Mouse (Mus musculus): ENCODE measurements around the gene Lim2. TPM values are rescaled to one million over a fixed set of nuclear protein-coding genes. Genes with fewer than 3 reads are reported as not detected.

The Lim2 gene
- polyA plus RNA-seq, 1 experiment from 2014 or later = not detected

- H3K4me3 ChIP-seq = no peak overlapping the region
- no peaks in the 10 kb centered on the region for H3K27me3 ChIP-seq
- ATAC-seq (ENCODE audit: low FRiP score, low read depth) = no peak
- no peaks in the 10 kb centered on the region for H3K36me3 ChIP-seq
- no peak overlapping the region for H3K27ac ChIP-seq
- H3K4me2 ChIP-seq (replicated peaks) = no peak overlapping the region
- 62% methylated on average over 4 of the region's 4 CpGs for WGBS
- H3K4me1 ChIP-seq = no peaks in the 10 kb centered on the region
- no peaks in the 10 kb centered on the region for H3K9me3 ChIP-seq
- H3K9ac ChIP-seq = no peak overlapping the region
Measured at GRCm38 (mm10) chr7:43429500-43429899, 2.0 kb downstream of the Lim2 start.

DNA sequence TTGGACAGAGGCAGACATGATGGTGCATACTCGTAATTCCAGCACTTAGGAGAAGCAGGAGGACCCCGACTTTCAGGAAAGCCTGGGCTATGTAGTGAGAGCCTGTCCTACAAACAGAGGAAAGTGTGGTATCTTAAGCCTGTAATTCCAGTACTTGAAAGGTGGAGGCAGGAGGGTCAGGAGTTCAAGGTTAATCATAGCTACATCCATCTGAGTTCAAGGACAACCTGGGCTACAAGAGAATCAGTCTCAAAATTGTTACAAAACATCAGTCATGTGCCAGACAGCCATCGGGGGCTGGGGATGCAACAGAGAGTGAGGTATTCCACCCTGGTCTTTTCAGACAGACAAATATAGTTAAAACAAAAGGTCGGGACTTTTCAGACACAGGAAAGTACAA lies 5.4 kb downstream of the Lim2 start:
- no peak for ATAC-seq (ENCODE audit: low FRiP score, low read depth)
- Histone ChIP-seq H3K4me2 (replicated peaks) (no peak overlapping the region), H3K9ac (no peak overlapping the region), H3K4me3 (no peak overlapping the region), H3K9me3 (no peaks in the 10 kb centered on the region), H3K27ac (no peak overlapping the region), H3K36me3 (no peaks in the 10 kb centered on the region), H3K4me1 (no peaks in the 10 kb centered on the region), H3K27me3 (no peaks in the 10 kb centered on the region)
- WGBS = 68% methylated on average over 4 of the region's 4 CpGs

GRCm38 (mm10) chr7:43434676-43435075 lies 7.2 kb downstream of the Lim2 start:
- H3K9ac ChIP-seq = no peak overlapping the region
- no peak for ATAC-seq (ENCODE audit: low FRiP score, low read depth)
- H3K4me2 ChIP-seq (replicated peaks) = no peak overlapping the region
- 0 out of 2 replicates have a peak, but pooled peaks cover 3% of the 10 kb centered on the region for H3K27me3 ChIP-seq
- no peak overlapping the region for H3K27ac ChIP-seq
- no peak overlapping the region for H3K4me3 ChIP-seq
- no peaks in the 10 kb centered on the region for H3K36me3 ChIP-seq
- 92% methylated on average over 5 of the region's 5 CpGs for WGBS
- H3K9me3 ChIP-seq = no peaks in the 10 kb centered on the region
- H3K4me1 ChIP-seq = no peaks in the 10 kb centered on the region

GRCm38 (mm10) chr7:43436341-43437255 lies 9.1 kb downstream of the Lim2 start, which contains the start of gene Nkg7:
Gene Nkg7, plus strand, starts transcription at chr7:43437073.
- H3K27ac ChIP-seq = no peak within 1 kb of the TSS
- no peak for ATAC-seq (ENCODE audit: low FRiP score, low read depth)
- H3K4me3 ChIP-seq = no peak within 1 kb of the TSS
- no peaks in the 10 kb centered on the region for H3K9me3 ChIP-seq
- no peak within 1 kb of the TSS for H3K9ac ChIP-seq
- H3K27me3 ChIP-seq = 0 out of 2 replicates have a peak, but pooled peaks cover 3% of the 10 kb centered on the region
- no peaks in the 10 kb centered on the region for H3K36me3 ChIP-seq
- no peak within 1 kb of the TSS for H3K4me2 ChIP-seq (replicated peaks)
- WGBS = 65% methylated on average over 10 of the region's 10 CpGs
- H3K4me1 ChIP-seq = no peaks in the 10 kb centered on the region

- no peak overlapping the region for H3K4me2 ChIP-seq (replicated peaks)
- H3K4me1 ChIP-seq = peaks cover 9% of the 10 kb centered on the region
- H3K27ac ChIP-seq = no peak overlapping the region
- no peak overlapping the region for H3K9ac ChIP-seq
- 0 out of 2 replicates have a peak, but pooled peaks cover 3% of the 10 kb centered on the region for H3K27me3 ChIP-seq
- no peaks in the 10 kb centered on the region for H3K9me3 ChIP-seq
- WGBS = 79% methylated on average over 4 of the region's 4 CpGs
- H3K4me3 ChIP-seq = no peak overlapping the region
- ATAC-seq (ENCODE audit: low FRiP score, low read depth) = no peak
- no peaks in the 10 kb centered on the region for H3K36me3 ChIP-seq
Measured at GRCm38 (mm10) chr7:43438611-43439010, 11.1 kb downstream of the Lim2 start.

DNA sequence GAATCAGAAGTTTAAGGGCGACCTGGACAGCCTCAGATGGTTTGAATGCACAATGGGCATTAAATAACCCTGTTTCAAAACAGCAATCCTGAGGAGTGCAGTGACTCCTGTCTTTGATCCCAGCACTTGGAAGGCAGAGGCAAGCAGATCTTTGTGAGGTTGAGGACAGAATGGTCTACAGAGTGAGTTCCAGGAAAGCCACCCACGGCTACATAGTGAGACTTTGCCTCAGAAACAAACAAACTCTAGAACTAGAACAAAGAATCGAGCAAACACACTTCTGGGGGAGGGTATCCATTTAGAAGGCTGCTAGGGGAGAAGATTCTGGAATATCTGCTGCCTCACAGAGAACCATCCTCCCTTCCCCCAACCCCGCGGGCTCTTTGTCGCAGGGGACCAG lies 13.0 kb downstream of the Lim2 start, which contains the start of gene Cldnd2:
Gene Cldnd2 (plus strand): TSS at position 301 of the 400 bp plus-strand sequence.
- H3K27ac ChIP-seq = no peak within 1 kb of the TSS
- H3K36me3 ChIP-seq = no peaks in the 10 kb centered on the region
- no peaks in the 10 kb centered on the region for H3K9me3 ChIP-seq
- H3K4me3 ChIP-seq = no peak within 1 kb of the TSS
- peaks cover 19% of the 10 kb centered on the region for H3K4me1 ChIP-seq
- no peak for ATAC-seq (ENCODE audit: low FRiP score, low read depth)
- H3K9ac ChIP-seq = no peak within 1 kb of the TSS
- H3K4me2 ChIP-seq (replicated peaks) = no peak within 1 kb of the TSS
- H3K27me3 ChIP-seq = 0 out of 2 replicates have a peak, but pooled peaks cover 3% of the 10 kb centered on the region
- 87% methylated on average over 6 of the region's 6 CpGs for WGBS

DNA sequence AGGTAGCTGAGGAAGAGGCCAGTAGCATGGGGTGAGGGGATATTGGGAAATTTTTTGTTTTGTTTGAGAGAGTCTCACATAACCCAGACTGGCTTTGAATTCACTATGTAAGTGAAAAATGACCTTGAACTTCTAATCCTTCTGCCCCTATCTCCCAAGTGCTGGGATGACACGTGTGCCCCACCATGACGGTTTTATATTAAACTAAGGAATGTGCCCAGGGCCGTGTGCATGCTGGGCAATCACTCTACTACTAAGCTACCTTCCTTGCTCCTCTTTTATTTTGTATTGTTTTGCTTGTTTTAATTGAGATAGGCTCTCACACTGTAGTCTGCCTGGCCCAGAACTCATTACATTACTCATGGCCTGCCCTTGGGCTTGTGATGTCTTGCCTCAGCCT lies 13.6 kb downstream of the Lim2 start:
- ATAC-seq (ENCODE audit: low FRiP score, low read depth) = no peak
- H3K4me1 ChIP-seq = peaks cover 19% of the 10 kb centered on the region
- 0 out of 2 replicates have a peak, but pooled peaks cover 3% of the 10 kb centered on the region for H3K27me3 ChIP-seq
- no peak overlapping the region for H3K27ac ChIP-seq
- H3K9ac ChIP-seq = no peak overlapping the region
- H3K36me3 ChIP-seq = no peaks in the 10 kb centered on the region
- H3K4me2 ChIP-seq (replicated peaks) = no peak overlapping the region
- no peak overlapping the region for H3K4me3 ChIP-seq
- no peaks in the 10 kb centered on the region for H3K9me3 ChIP-seq
- WGBS = 88% methylated on average over 3 of the region's 3 CpGs

DNA sequence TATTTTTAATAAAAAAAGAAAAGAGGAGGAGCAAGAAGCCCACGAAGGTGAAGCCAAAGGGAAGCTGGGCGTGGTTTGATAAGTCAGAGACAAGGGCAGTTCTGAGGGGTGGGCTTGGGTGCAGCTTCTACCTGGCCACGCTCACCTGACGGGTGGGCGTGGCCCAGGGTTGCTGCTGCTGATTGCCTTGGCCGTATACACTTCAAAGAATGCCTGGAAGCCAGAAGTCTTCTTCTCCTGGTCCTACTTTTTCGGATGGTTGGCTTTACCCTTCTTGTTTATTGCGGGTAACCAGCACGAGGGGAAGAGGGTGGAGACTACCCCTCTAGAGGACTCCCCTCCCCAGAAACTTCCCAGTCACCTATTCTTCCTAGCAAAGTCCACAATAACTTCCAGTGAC lies 15.2 kb downstream of the Lim2 start:
- Histone ChIP-seq H3K4me3 (peak overlapping the region; percentile 59), H3K9me3 (no peaks in the 10 kb centered on the region), H3K4me2 (replicated peaks) (peak overlapping the region; percentile 83), H3K27me3 (0 out of 2 replicates have a peak, but pooled peaks cover 3% of the 10 kb centered on the region), H3K4me1 (peaks cover 19% of the 10 kb centered on the region), H3K27ac (peak overlapping the region; percentile 96), H3K9ac (peak overlapping the region; percentile 72), H3K36me3 (no peaks in the 10 kb centered on the region)
- ATAC-seq (ENCODE audit: low FRiP score, low read depth) = no peak
- 16% methylated on average over 9 of the region's 9 CpGs for WGBS

DNA sequence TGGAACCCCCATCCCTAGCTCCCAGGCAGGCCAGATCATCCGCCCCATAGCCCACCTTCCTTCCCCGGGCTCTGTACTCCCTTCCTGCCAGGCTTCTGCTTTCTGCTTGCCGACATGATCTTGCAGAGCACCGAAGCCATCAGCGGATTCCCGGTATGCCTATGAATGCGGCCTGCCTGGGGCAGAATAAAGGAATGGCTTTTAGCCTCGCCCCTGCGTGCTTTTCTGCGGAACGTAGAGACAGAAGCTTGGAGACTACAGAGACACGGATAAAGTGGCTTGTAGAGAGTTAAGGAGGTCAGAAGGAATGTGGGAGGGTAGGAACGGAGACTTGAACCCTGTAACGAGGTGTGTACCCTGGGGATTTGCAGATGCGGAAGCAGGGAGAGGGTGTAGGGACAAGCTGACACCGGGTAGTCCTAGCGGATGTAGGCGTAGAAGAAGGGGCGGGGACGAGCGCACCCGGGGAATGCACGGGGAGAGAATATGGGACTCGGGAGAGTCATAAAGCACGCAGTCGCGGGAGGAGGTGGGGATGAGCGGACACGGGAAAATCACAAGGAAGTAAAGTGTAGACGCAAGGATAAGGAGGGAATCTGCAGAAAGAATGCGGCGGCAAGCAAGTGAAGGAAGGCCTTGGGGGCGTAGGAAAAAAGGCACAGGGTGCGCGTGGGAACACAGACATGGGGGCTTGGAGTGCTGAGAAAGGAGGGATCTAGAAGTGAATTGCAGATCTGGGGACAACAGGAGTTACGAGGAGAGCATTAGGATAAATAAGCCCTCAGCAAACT lies 15.9 kb downstream of the Lim2 start:
- peak overlapping the region; percentile 72 for H3K9ac ChIP-seq
- peak overlapping the region; percentile 59 for H3K4me3 ChIP-seq
- WGBS = 1% methylated on average over 36 of the region's 36 CpGs
- ATAC-seq (ENCODE audit: low FRiP score, low read depth) = peak; percentile 87
- H3K36me3 ChIP-seq = no peaks in the 10 kb centered on the region
- H3K4me2 ChIP-seq (replicated peaks) = peak overlapping the region; percentile 83
- no peaks in the 10 kb centered on the region for H3K9me3 ChIP-seq
- H3K27ac ChIP-seq = peak overlapping the region; percentile 96
- H3K4me1 ChIP-seq = peaks cover 19% of the 10 kb centered on the region
- 0 out of 2 replicates have a peak, but pooled peaks cover 3% of the 10 kb centered on the region for H3K27me3 ChIP-seq

GRCm38 (mm10) chr7:43443917-43444293 lies 16.4 kb downstream of the Lim2 start, which contains the start of the genes Etfb and Gm45233:
Gene Etfb, plus strand, starts transcription at chr7:43444083.
Gene Gm45233, plus strand, starts transcription at chr7:43444128.
- no peaks in the 10 kb centered on the region for H3K36me3 ChIP-seq
- no peaks in the 10 kb centered on the region for H3K9me3 ChIP-seq
- peak within 1 kb of the TSS; percentile 72 for H3K9ac ChIP-seq
- H3K4me1 ChIP-seq = peaks cover 19% of the 10 kb centered on the region
- 0 out of 2 replicates have a peak, but pooled peaks cover 3% of the 10 kb centered on the region for H3K27me3 ChIP-seq
- H3K27ac ChIP-seq = peak within 1 kb of the TSS; percentile 96
- ATAC-seq (ENCODE audit: low FRiP score, low read depth) = peak; percentile 97
- H3K4me3 ChIP-seq = peak within 1 kb of the TSS; percentile 59
- peak within 1 kb of the TSS; percentile 83 for H3K4me2 ChIP-seq (replicated peaks)
- WGBS = under 1% methylated on average over 27 of the region's 27 CpGs

DNA sequence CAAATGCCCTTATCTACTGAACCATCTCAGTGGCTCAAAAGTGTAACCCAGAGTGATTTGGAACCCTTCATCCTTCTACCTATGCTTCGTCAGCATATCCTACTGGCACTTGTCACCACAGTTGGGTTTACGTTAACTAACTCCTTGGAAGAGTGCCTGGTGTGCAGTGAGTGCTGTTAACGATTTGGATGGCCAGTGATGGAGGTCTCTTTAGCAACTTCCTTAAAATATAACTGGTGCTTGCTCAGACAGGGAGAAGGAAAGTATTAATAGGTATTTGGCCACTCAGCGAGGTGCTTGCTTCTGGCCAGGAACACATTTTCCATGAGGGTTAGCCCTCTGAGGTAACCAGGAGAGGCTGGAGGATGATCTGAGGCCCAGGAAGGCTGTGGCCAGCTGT lies 20.3 kb downstream of the Lim2 start:
- Histone ChIP-seq H3K9ac (no peak overlapping the region), H3K36me3 (peaks cover 18% of the 10 kb centered on the region), H3K4me2 (replicated peaks) (no peak overlapping the region), H3K4me1 (peaks cover 14% of the 10 kb centered on the region), H3K27me3 (no peaks in the 10 kb centered on the region), H3K4me3 (no peak overlapping the region), H3K27ac (no peak overlapping the region), H3K9me3 (no peaks in the 10 kb centered on the region)
- WGBS = 77% methylated on average over 4 of the region's 4 CpGs
- ATAC-seq (ENCODE audit: low FRiP score, low read depth) = no peak

DNA sequence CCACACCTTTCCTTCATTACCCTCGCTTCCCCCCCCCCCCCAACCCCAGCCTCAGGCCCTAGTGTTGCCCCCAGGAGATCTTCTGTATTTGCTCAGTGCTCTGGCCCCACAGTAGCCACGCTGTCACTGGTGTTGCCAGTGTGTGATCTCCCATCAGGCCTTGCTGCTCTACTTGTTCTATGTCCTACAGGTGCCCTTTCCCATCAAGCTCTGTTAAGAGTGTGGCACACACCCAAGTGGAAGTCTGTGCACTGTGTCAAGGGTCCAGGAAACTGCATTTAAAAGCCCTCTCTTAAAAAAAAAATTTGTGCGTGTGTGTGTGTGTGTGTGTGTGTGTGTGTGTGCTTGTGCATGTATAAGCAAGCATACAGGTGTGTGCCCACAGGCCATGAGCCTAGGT lies 20.8 kb downstream of the Lim2 start:
- H3K36me3 ChIP-seq = peaks cover 22% of the 10 kb centered on the region
- no peaks in the 10 kb centered on the region for H3K27me3 ChIP-seq
- no peak for ATAC-seq (ENCODE audit: low FRiP score, low read depth)
- H3K9me3 ChIP-seq = no peaks in the 10 kb centered on the region
- no peak overlapping the region for H3K9ac ChIP-seq
- peaks cover 11% of the 10 kb centered on the region for H3K4me1 ChIP-seq
- H3K27ac ChIP-seq = no peak overlapping the region
- H3K4me2 ChIP-seq (replicated peaks) = no peak overlapping the region
- H3K4me3 ChIP-seq = no peak overlapping the region
- WGBS = 87% methylated on average over 3 of the region's 3 CpGs

All from limb, embryonic 13.5 days (tissue).